Mouse (Mus musculus): ENCODE data around the gene Cep72. TPM values are rescaled to one million over a fixed set of nuclear protein-coding genes. Genes with fewer than 3 reads are reported as not detected.
A peak's percentile ranks its signal among the peaks of the same experiment; 100 is the strongest.
"Not testable (repeated sequence)": the region's sequence is repeated elsewhere in the genome, so short reads cannot be mapped to it uniquely, and the experiment has no call there.

Cep72 gene
- polyA plus RNA-seq, 1 experiment from 2014 or later: 1.8 TPM

DNA sequence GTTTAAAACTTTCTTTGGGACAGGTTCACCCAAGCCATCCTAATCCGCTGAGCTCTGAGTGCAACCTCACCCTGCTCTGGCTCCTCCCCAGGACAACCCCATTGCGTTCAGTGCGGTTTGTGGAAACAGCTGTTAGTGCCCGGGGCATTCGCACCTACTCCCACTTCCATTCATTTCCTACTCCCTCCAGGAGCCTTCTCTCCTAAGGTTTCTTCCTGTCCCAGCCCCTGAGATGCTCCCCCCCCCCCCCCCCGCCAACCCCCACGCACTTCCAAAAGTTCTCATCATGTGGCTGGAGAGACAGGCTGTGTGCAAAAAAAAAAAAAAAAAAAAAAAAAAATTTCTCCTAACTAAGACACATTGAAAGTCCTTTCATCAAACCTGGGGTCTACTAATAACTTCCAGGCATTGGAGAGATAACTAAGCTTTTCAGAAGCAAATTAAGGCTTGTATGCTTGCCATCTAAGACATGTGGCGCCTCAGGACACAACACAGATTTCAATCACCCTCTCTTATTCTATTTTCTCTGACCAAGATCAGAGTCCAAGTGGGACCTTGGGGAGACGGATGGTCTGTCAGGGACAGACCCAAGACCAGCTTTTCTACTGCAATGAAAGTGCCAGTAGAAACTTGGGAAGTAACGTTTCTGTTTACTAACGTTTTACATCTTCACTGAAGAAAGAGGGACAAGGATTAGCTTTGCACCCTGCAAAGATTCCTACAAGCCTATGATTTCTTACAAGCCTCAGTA, 454 bp upstream of the Cep72 start:
- H3K36me3 ChIP-seq (ENCODE audit: inconsistent target): no peaks in the 10 kb centered on the region
- H3K4me3 ChIP-seq (ENCODE audit: inconsistent target): peak overlapping the region; percentile 59
- WGBS (ENCODE audit: missing documents): 34% methylated on average over 11 of the region's 11 CpGs
- no peak overlapping the region for H3K27ac ChIP-seq
- no peaks in the 10 kb centered on the region for H3K79me2 ChIP-seq (ENCODE audit: inconsistent target)

DNA sequence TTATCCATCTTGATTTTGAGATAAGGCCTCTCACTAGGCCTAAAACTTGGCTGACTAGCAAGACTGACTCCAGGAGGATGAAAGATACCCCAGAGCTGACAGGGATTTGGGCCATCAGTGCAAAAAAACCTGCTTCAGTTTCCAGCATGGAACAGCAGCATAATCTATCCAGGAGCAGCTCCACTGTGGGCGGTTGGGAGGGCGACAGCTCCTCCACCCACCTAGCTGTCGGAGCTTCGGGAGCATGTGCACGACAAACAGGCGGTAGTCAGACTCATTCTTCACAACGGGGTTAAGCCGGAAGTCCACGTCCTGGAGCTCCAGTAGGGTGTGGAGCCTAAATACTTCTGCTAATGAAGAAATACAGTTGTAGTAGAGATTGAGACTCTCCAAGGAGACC, 4.0 kb downstream of the Cep72 start:
- 94% methylated on average over 9 of the region's 9 CpGs for WGBS (ENCODE audit: missing documents)
- Histone ChIP-seq H3K79me2 (ENCODE audit: inconsistent target) (no peaks in the 10 kb centered on the region), H3K27ac (no peak overlapping the region), H3K4me3 (ENCODE audit: inconsistent target) (no peak overlapping the region), H3K36me3 (ENCODE audit: inconsistent target) (no peaks in the 10 kb centered on the region)

DNA sequence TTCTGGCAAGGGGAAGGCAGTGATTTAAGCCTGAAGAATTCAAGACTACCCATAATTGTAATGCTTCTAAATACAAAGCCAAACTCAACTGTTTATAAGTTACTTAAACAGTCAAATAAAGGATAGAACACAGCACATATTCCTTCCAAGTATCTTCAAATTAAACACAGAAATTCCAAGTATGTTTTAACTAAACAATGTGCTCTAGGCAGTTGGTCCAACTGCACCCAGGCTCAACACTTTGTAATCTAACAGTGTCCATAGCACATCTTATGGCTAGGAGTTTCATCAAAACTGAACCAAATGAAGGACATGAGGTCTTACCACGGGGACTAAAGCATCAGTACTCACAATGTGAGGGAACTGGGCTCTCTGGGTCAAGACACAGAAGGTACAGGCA, 5.9 kb downstream of the Cep72 start:
- Histone ChIP-seq H3K27ac (no peak overlapping the region), H3K79me2 (ENCODE audit: inconsistent target) (no peaks in the 10 kb centered on the region), H3K36me3 (ENCODE audit: inconsistent target) (no peaks in the 10 kb centered on the region), H3K4me3 (ENCODE audit: inconsistent target) (no peak overlapping the region)
- 87% methylated on average over 1 of the region's 1 CpGs for WGBS (ENCODE audit: missing documents)

DNA sequence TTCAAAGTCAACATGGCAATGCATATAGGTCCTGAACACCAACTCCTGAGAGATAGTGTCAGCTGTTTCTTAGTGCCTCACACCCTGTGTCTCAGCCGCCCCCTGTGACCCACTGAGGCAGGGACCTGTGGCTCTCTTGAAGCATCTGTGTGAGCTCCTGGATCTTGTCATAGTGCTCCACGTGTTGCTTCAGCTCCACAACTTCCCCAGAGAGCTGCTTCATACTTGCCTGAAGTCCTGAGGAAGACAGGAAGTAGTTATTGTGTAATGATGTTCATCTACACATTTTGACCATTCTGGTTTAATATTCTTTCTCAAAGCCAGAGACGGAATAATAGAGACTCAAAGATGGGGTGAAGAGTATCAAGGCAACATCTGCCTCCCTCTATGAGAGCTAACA, 22.2 kb downstream of the Cep72 start:
- H3K27ac ChIP-seq: no peak overlapping the region
- H3K36me3 ChIP-seq (ENCODE audit: inconsistent target): no peaks in the 10 kb centered on the region

DNA sequence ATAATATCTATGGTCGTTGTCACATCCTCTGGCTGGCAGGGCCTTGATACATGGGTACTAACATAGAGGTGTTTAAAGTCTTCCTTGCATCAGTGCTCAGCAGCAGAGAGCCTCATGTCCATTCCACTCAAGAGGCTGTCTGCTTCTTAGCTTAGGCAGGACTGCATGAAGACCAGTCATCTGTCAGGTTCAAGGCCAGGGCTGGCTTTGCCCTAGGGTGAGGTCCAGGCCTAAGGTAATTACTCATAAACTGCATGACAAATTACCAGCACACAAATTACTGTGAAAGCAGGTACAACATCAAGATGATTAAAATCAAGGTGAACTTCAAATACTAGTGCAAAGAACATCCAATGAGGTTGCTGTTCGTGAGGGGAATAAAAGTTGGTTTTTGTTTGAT, 26.3 kb downstream of the Cep72 start:
- Histone ChIP-seq H3K4me3 (ENCODE audit: inconsistent target) (no peak overlapping the region), H3K79me2 (ENCODE audit: inconsistent target) (no peaks in the 10 kb centered on the region), H3K36me3 (ENCODE audit: inconsistent target) (no peaks in the 10 kb centered on the region), H3K27ac (no peak overlapping the region)
- WGBS (ENCODE audit: missing documents): 96% methylated on average over 2 of the region's 2 CpGs

More for the DNA sequence above, 22.2 kb downstream of the Cep72 start:
- Histone ChIP-seq H3K4me3 (ENCODE audit: inconsistent target) (no peak overlapping the region), H3K79me2 (ENCODE audit: inconsistent target) (no peaks in the 10 kb centered on the region)
- WGBS (ENCODE audit: missing documents): 61% methylated on average over 3 of the region's 3 CpGs

DNA sequence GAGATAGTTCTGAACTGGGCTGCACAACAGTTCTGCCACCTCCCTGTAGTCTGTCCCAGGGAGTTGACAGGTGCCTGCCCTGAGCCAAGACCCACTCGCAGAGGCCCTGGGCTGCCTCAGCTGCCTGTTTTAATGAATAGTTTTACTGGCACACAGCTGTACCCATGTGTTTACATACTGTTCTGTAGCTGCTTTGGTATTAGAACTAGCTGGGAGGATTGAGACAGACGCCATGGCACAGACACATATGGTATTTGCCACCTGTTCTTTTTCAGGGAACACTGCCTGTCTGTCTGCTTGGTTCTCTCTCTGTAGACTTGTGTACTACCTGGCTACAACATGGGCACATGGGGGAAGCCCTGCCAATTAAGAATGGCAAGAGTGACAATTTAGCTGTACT, 27.3 kb downstream of the Cep72 start:
- no peak overlapping the region for H3K27ac ChIP-seq
- 97% methylated on average over 2 of the region's 2 CpGs for WGBS (ENCODE audit: missing documents)
- H3K36me3 ChIP-seq (ENCODE audit: inconsistent target): no peaks in the 10 kb centered on the region

DNA sequence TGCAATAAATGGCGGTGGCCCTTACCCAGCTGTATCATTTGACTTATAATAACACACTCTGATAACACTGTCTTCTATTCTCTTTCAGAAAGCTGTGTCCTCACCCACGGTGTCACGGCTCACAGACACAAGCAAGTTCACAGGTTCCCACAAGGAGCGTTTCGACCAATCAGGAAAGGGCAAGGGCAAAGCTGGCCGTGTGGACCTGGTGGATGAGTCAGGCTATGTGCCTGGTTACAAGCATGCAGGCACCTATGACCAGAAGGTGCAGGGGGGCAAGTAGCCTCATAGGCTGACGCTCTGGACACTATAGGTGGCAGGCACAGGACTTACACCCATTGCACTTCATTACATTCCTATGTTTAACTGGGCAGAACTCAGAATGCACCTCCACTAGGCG, 31.0 kb downstream of the Cep72 start:
- H3K27ac ChIP-seq: no peak overlapping the region
- no peaks in the 10 kb centered on the region for H3K79me2 ChIP-seq (ENCODE audit: inconsistent target)
- no peaks in the 10 kb centered on the region for H3K36me3 ChIP-seq (ENCODE audit: inconsistent target)
- H3K4me3 ChIP-seq (ENCODE audit: inconsistent target): no peak overlapping the region
- WGBS (ENCODE audit: missing documents): 93% methylated on average over 8 of the region's 8 CpGs

More for the DNA sequence above, 27.3 kb downstream of the Cep72 start:
- no peaks in the 10 kb centered on the region for H3K79me2 ChIP-seq (ENCODE audit: inconsistent target)
- no peak overlapping the region for H3K4me3 ChIP-seq (ENCODE audit: inconsistent target)

DNA sequence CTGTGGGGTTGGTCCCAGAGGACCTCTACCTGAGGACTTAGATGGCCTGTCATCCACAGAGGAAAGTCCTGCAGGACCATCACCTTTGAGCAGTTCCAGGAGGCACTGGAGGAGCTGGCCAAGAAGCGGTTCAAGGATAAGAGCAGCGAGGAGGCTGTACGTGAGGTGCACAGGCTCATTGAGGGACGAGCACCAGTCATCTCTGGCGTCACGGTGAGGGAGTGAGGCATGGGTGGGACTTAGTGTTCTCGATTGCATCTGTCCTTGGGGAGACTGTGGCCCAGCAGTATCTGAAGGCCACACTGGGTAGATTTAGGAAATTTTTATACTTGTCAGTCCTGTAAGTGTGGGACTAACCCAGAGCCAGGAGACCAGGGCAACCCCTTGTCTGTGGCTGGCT, 31.4 kb downstream of the Cep72 start:
- WGBS (ENCODE audit: missing documents): 96% methylated on average over 7 of the region's 7 CpGs

DNA sequence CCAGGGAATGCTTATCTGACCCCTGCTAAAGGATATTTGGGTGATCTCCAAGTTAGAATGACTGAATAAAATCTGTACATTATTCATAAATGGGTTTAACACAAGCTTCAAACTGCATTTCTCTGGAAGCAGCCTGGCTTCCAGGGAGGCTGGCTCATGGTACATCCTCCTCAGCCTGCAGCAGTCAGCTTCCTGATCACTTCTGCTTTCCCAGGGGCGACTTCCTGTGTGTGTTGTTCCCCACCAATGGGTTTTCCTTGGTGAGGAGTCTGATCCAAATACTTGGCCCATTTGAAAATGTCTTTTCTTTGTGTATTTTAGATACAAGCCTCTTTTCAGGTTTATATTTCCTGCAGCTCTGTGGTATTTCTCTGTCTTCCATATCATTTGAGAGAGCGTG, 33.1 kb downstream of the Cep72 start:
- H3K36me3 ChIP-seq (ENCODE audit: inconsistent target): no peaks in the 10 kb centered on the region
- no peaks in the 10 kb centered on the region for H3K79me2 ChIP-seq (ENCODE audit: inconsistent target)
- H3K27ac ChIP-seq: no peak overlapping the region
- H3K4me3 ChIP-seq (ENCODE audit: inconsistent target): no peak overlapping the region
- 53% methylated on average over 2 of the region's 2 CpGs for WGBS (ENCODE audit: missing documents)

More for the DNA sequence above, 31.4 kb downstream of the Cep72 start:
- Histone ChIP-seq H3K79me2 (ENCODE audit: inconsistent target) (no peaks in the 10 kb centered on the region), H3K4me3 (ENCODE audit: inconsistent target) (no peak overlapping the region), H3K27ac (no peak overlapping the region), H3K36me3 (ENCODE audit: inconsistent target) (no peaks in the 10 kb centered on the region)

DNA sequence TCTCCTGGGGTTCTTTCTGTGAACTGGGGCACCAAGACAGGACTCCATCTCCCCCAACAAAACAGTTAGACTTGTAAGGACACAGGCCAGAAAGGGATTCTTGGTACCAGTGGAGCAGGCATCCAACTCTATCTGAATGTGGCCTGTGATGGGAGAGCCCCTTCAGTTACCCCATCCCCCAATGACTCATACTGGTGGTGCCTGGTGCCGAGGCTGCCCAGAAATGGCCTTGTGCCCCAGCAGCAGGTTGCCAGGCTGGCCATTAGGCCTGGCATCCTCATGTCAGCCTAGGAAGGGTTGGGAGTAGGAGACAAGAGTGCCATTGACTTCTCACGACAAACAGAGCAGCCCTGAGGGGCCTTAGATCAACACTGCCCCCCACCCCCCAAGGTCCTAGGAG, 34.0 kb downstream of the Cep72 start:
- 93% methylated on average over 2 of the region's 2 CpGs for WGBS (ENCODE audit: missing documents)

DNA sequence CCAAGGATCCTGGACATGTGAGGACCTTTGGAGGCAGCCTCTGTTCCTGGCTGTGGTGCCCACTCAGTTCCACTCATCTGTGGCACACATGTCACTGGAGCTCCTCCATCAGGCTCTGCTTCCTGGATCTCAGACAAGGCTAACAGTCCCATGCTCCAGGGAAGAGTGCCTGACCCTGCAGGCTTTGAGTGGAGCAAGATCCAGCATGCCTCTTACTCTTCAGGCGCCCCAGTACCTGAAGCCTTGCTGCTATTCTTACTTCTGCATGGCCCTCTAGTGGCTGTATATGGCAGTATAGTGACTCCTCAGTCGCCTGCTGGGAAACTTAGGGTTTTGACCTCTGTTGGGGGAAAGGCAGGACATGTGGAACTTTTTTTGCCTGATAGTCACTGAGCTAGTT, 35.9 kb downstream of the Cep72 start:
- no peaks in the 10 kb centered on the region for H3K79me2 ChIP-seq (ENCODE audit: inconsistent target)
- no peak overlapping the region for H3K27ac ChIP-seq
- no peak overlapping the region for H3K4me3 ChIP-seq (ENCODE audit: inconsistent target)
- H3K36me3 ChIP-seq (ENCODE audit: inconsistent target): no peaks in the 10 kb centered on the region
- 54% methylated on average over 2 of the region's 2 CpGs for WGBS (ENCODE audit: missing documents)

More for the DNA sequence above, 34.0 kb downstream of the Cep72 start:
- Histone ChIP-seq H3K79me2 (ENCODE audit: inconsistent target) (no peaks in the 10 kb centered on the region), H3K36me3 (ENCODE audit: inconsistent target) (no peaks in the 10 kb centered on the region), H3K27ac (no peak overlapping the region), H3K4me3 (ENCODE audit: inconsistent target) (no peak overlapping the region)

DNA sequence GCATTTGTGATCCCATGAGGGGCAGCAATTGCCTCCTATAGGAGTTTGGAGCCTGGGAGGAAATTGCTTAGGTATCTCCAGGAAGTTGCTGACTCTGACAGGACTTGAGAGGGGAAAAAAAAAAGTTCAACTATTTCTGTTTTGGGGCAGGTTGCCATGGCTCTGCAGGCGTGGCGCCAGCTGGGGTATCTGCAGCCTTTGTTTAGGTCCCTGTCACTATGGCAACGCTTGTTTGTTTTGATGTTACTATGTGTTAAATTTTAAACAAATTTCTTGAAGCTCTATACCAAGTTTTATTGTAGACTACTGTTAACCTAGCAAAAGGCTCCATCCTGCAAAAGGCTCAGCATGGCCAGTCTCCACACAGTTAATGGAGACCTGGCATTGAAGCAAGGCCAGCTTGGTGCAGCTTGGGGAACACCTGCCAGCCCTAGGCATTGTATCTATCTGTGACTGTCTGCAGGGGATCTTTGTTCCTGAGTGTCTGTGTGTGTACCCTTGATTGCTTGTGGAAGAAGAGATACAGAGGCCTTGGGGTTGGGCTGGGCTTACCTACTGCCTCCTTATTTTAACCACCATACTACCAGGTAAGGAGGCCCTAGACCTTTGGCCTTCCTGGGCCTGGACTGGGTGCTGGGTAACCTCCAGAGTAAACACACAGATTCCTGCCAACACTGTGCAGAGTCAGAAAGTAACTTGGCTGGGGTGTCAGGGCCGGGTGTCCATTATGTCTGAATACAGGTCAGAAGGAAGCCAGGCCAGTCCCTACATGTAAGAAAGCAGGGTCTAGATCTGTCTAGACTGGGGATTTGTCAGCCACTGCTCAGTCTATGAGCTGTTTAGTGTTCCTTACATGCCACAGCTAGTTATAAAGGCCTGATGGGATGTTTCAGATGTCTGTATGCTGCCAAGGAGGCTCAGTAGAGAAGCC, 36.7 kb downstream of the Cep72 start:
- 83% methylated on average over 4 of the region's 4 CpGs for WGBS (ENCODE audit: missing documents)
- no peak overlapping the region for H3K4me3 ChIP-seq (ENCODE audit: inconsistent target)
- H3K36me3 ChIP-seq (ENCODE audit: inconsistent target): no peaks in the 10 kb centered on the region
- no peak overlapping the region for H3K27ac ChIP-seq
- H3K79me2 ChIP-seq (ENCODE audit: inconsistent target): no peaks in the 10 kb centered on the region

DNA sequence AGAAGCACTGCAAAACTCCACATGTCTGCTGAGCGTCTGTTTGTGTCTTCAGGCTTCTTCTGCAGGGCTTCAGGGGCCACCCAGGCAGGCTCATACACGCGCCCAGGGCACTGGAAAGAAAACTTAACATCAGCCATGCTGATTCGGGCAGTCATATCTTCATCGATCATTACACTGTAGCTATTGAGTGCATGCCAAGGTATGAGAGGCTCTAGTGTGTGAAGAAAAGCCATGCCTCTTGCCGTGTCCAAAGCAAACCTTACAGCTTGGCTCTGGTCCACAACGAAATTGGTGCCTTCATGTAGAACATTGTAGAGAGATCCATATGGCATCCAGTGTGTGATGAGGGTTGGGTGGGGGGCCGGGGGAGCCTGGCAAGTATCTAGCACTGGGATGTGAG, 43.1 kb downstream of the Cep72 start:
- not testable (repeated sequence) for H3K36me3 ChIP-seq (ENCODE audit: inconsistent target); H3K79me2 ChIP-seq (ENCODE audit: inconsistent target); H3K4me3 ChIP-seq (ENCODE audit: inconsistent target); H3K27ac ChIP-seq
- WGBS (ENCODE audit: missing documents): 87% methylated on average over 7 of the region's 8 CpGs

DNA sequence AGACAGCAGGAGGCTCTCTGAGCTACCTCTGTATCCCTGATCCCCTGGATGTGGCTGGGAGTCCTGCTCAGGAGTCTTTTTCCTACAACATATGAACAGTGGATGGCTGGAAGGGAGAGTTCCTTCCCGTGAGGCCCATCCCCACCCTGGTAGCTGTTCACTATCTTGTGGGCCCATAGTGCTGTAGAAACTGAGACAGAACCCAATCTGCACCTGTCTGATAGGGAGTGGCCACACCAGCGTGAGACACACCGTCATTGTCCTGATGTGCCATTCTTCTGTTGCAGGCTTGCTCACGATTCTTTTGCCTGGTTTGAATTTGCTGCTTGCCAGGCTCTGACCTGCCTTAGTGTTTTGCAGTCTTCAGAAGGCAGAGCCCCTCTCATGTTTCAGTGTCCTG, 44.7 kb downstream of the Cep72 start:
- no peak overlapping the region for H3K4me3 ChIP-seq (ENCODE audit: inconsistent target)
- H3K79me2 ChIP-seq (ENCODE audit: inconsistent target): no peaks in the 10 kb centered on the region
- 90% methylated on average over 4 of the region's 4 CpGs for WGBS (ENCODE audit: missing documents)
- no peak overlapping the region for H3K27ac ChIP-seq
- H3K36me3 ChIP-seq (ENCODE audit: inconsistent target): no peaks in the 10 kb centered on the region

DNA sequence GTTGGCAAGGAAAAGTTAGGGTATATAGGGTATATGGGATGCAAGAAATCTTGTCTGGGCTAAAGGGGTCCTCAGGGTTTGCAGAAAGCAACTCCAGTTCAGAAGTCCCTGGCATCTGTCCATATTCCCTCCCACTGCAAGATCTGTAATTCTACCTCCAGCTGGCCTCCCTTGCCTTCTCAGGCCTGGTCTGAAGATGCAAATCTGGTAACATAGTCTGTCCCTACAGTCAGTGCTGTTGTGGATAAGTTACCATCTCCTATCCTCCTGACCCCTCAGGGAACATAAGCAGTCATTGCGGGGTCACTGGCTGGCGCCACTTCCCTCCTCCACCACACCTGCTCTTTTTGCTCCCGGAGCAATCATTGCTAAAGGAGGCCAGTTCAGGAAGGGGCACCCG, 46.2 kb downstream of the Cep72 start:
- H3K36me3 ChIP-seq (ENCODE audit: inconsistent target): no peaks in the 10 kb centered on the region
- H3K4me3 ChIP-seq (ENCODE audit: inconsistent target): no peak overlapping the region
- H3K27ac ChIP-seq: no peak overlapping the region
- 88% methylated on average over 4 of the region's 4 CpGs for WGBS (ENCODE audit: missing documents)
- H3K79me2 ChIP-seq (ENCODE audit: inconsistent target): no peaks in the 10 kb centered on the region
